8 mouse cellular contexts compared by ENCODE assay signal in the genomic region with DNA sequence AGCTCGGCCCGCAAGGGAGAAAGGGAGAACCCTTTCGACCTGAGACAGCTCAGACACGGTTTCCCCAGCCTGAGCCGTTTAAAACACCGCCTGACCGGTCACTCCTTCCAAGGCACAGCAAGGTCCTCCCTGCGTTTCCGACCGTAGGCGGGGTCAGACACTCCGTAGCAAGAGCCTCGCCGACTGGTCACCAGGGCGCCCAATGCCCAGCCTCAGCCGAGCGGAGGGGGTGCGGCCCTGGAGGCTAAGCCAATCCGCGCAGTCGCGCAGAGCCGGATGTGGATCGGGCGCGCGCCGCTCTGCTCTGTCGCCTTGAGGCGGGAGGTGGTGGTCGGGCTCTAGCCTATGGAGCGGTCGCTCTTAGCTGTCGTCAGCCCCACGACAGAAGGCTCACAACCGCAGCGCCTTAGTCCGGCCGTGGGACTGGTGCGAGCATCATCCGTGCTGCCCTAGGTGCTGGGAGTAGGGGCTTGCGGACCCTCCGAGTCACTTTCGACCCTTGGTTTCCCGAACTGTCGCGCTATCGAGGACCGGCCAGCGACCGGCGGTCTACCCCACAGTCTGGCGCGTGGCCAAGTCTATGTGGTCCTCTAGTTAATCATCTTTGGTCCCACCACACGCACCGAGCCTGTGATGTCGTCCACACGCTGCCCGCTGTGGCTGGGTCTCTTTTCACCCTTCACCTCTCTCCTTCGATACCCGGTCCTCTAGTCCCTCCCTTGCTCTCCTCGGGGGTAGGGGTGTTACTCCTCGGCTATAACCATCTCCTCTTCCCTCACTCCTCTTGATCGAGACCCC. TPM values are rescaled to one million over a fixed set of nuclear protein-coding genes. Genes with fewer than 3 reads are reported as not detected.
A peak's percentile ranks its signal among the peaks of the same experiment; 100 is the strongest.
DNase-seq lines count a peak whose midpoint lies in the region; ATAC-seq and TF ChIP-seq lines count a peak whose summit lies in the region.

A gene (minus strand): TSS at position 193 of the 798 bp plus-strand sequence.

- under 1% methylated on average over 64 of the region's 64 CpGs for WGBS in hindbrain, embryonic 13.5 days

- DNase-seq in Patski (ENCODE audit: low read depth, low spot score): peak; percentile 73
- peak; percentile 97 to 98 for DNase-seq in cerebellum, postnatal 14 days
- DNase-seq in frontal cortex, postnatal 14 days (ENCODE audit: low spot score in 2 of 2): peak; percentile 95 to 96
- DNase-seq in layer of hippocampus, postnatal 25 days (ENCODE audit: extremely low spot score in 1 of 2, low spot score in 1 of 2): peak; percentile 83 to 86
- DNase-seq in lung, postnatal 25 days (ENCODE audit: low spot score): peak; percentile 98
- peak; percentile 99 for DNase-seq in retina, embryonic 14.5 days (ENCODE audit: low spot score)
- peak; percentile 95 for DNase-seq in thymus, postnatal 4 days

- no peak for TF ChIP-seq CTCF in Patski (IDR thresholded peaks at IDR 0.05)

- POLR2A ChIA-PET in Patski (lab: Charles Lee): interaction anchor here (0.6 to 2.4 kb wide), 3 partner anchors 12 to 15 kb away, joined by 3 to 7 read pairs (median 3); no protein-coding TSS in a partner anchor

- H3K4me3 ChIP-seq in hindbrain, embryonic 13.5 days: peak within 1 kb of the TSS; percentile 83

- peak within 1 kb of the TSS; percentile 89 for H3K9ac ChIP-seq in hindbrain, embryonic 13.5 days

- in situ Hi-C loops in Patski (cut with MboI; ENCODE audit: low pct_unique_long_range_greater_than_20kb): no loop called here

- H3K4me1 ChIP-seq in hindbrain, embryonic 13.5 days (replicated peaks): peaks cover 25% of the 10 kb centered on the region

- H3K9me3 ChIP-seq in hindbrain, embryonic 13.5 days: no peaks in the 10 kb centered on the region

- no peaks in the 10 kb centered on the region for H3K27me3 ChIP-seq in Patski
- no peaks in the 10 kb centered on the region for H3K27me3 ChIP-seq in hindbrain, embryonic 13.5 days

- H3K36me3 ChIP-seq in hindbrain, embryonic 13.5 days: peaks cover 31% of the 10 kb centered on the region

- peak within 1 kb of the TSS; percentile 94 for H3K4me2 ChIP-seq in hindbrain, embryonic 13.5 days

- ATAC-seq in Patski: peak; percentile 95
- peak; percentile 100 for ATAC-seq in hindbrain, embryonic 13.5 days (ENCODE audit: low FRiP score)

- CTCF ChIA-PET in Patski (lab: Charles Lee): no interaction called here

- H3K27ac ChIP-seq in hindbrain, embryonic 13.5 days: peak within 1 kb of the TSS; percentile 94

RNA-seq across cellular contexts. Expression of the gene that starts here (rescaled TPM):
- 47.6 TPM for polyA plus RNA-seq in Patski (2021)
- 171 and 181 TPM in 2 replicates for polyA plus RNA-seq in hindbrain, embryonic 13.5 days (2015; fragmentation: Nextera tagmentation; extraction: Ambion mirVana)
- 10 to 100 TPM; 85.3 to 93.5 TPM for total RNA-seq in layer of hippocampus, postnatal 25 days (2021)

Comparison
In these comparisons a context has a peak if more than half of its experiments do, and no peak if none do; other contexts are left out.
1. Peak in every context shown above with its lines: DNase-seq, ATAC-seq, H3K4me3 ChIP-seq and H3K27ac ChIP-seq.